Mouse (Mus musculus) 416B (cell line): ENCODE measurements at regions not wholly inside any gene's neighbourhood (a gene's known extent, or its start where the extent isn't known, plus 50 kb on each side); places are given as distances from the start of the nearest gene placed in this dataset.

Source experiments
- DNase-seq: peaks from one replicate; pipeline ENCODE4 v3.0.0; 2011; ENCODE audit warnings: low read depth

DNA sequence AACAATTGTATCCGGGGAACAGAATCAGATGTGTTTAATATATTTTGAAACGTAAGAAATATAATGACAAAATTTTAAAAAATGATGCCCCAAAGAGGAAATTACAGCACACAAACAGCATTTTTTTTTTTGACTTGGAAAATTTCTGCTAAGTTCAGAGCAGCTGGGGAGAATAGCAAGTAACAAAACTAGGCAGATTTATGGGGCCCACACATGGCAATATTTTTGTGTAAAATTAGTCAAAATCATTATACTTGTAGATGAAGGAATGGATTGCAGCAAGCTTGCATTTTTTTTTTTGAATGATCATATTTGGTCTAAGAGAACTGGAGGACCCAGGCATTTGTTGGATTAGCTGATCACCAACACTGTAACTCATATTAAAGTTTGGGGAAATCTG, 189.4 kb downstream of the Map2k6 start:
- DNase-seq: no peak

DNA sequence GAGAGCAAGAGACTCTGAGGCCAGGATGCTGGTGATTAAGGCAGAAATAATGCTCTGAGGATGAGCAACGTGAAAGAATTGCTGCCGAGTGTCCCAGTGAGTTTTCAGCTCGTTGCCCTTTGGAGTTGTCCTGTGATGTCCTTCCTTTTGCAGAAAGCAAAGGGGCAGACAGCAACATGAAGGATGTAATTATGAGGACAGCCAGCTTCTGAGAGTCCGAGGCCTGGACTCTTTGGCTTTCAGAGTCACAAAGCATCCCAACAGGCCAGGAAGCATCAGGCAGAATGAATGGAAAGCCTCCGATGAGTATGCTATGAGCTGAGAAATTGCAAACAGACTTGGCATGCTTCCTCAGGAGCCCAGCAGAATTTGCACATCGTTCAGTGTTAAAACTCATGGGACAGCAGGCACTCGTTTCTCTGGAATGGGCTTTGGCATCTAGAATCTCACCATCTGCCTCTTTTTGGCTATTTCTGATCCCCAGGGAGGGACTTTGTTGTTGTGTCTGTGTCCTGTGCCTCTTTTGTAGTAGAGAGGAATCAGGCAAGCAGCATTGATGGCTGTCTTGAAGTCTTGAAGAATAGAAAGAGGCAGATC, 196.4 kb downstream of the Map2k6 start:
- DNase-seq: no peak

DNA sequence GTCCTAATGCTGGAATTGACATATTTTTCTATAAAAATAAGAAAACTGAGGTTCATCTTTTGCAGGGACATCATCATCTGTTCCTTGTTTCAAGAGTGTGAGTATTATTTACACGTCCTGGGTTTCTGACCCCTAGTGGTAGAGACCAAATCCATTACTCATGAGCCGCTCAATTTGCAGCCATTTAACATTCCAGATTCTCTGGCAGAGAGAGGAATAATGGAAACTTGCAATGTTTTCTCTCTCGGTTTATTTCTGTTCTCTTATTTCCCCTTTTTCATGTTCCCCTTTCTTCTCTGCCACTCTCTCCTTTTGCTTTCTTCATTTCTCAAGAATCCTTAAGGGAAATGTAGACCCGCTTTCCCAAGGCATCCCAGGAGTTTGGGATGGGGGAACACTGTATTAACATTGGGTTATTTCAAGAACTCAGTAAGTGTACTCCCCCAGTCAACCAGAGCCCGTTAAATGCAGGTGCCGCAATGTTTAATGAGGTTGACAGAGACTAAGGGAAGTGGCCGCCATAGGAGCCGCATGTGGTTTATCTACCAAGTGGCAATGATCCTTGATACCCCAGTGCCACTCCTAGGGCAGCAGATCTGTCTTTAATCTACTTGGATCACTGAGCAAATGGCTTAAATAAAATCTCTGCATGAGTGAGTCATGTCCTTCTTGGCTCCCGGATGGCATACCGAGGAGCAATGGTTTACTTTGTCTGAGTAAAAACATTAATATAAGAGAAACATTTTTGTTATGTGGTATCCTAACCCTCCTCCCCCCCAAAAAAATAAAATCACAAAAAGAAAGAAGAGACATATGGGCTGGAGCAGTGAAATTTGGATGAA, 206.3 kb downstream of the Map2k6 start:
- no peak for DNase-seq

DNA sequence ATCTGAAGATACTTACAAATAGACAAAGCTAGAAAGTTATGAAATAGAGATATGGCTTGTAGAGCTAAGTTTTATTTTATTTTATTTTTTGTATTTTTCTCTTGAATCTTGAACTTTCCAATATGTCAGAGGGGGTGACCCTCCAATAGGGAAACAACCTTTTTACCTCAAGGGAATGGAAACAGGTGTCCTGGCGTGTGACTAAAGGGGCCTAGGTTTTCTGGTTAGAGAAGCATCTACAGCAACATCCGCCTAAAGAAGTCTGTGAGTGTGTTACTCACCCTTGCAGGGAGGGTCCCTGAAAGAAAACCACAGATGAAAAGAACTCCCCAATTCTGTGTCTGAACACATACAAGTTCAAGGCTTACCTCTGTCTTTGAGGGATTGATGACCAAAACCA, 210.4 kb downstream of the Map2k6 start:
- DNase-seq: no peak

DNA sequence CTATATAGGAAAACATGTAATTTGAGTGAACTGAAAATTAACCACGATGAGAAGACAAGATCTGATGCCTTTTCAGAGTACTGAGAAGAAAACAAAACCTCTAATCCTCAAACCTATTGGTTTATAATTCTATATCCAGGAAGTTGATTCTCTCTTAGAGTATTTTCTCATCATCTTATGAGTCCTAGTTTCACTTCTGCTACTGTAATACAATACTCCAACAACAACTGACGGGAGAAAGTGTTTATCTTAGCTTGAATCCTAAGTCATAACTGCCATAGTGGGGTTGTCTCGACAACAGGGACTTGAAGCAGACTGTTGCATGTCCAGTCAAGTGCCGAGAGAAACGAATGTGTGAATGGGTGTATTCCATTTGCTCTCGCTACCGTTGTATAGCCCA, 211.9 kb downstream of the Map2k6 start:
- no peak for DNase-seq

DNA sequence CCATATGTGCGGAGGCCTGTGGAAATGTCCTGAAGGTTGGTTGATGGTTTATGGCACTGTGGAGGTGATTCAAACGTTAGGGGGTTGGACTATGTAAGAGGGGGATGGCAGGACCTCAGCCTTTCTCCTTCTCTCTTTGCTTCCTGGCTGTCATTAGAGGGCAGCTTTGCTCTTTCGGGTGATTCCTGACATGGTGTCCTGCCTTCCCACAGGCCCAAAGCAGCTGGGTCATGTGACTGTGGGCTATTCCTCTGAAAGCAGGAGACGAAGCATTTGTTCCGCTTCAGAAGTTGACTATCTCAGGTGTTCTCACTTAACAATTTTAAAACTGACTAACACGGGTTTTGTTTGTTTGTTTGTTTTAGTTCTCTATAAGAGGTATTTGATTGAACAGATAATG, 233.1 kb downstream of the Map2k6 start:
- DNase-seq: no peak

DNA sequence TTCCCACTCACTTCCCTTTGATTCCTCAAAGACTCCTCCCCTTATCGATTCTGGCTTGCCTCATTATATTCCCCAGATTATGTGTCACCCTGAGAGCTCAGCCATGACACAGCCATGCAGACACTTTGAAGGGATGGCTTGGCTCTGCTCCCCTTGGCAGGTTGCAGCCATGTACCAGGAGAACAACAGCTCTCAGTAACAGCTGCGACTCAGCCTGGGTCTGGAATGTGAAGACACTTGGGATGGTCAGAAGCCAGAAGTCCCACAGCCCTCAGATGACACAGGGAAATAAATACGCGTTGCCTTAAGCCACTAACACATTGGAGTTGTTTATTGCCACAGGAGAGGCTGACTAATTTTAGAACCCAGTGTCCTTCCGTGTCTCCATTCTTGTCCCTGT, 234.4 kb downstream of the Map2k6 start:
- DNase-seq: no peak

DNA sequence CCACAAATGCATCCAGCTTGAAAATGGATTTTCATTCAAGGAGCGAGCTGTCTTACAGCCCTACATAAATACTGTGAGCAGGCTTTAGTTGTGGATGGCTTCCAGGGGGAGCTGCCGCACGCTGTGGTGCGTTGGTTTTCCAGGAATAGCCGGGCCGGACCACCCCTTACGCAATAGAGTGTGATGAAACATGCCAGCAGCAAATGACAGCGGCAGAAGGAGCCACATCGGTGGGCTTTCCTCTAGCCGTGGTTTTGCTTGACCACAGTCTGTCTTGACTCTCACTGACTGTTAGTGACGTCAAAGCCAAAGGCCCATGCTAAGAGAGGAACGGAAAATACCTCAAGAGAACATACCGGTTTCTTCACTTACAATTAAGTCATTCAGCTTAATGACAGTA, 243.6 kb downstream of the Map2k6 start:
- peak; percentile 78 for DNase-seq

DNA sequence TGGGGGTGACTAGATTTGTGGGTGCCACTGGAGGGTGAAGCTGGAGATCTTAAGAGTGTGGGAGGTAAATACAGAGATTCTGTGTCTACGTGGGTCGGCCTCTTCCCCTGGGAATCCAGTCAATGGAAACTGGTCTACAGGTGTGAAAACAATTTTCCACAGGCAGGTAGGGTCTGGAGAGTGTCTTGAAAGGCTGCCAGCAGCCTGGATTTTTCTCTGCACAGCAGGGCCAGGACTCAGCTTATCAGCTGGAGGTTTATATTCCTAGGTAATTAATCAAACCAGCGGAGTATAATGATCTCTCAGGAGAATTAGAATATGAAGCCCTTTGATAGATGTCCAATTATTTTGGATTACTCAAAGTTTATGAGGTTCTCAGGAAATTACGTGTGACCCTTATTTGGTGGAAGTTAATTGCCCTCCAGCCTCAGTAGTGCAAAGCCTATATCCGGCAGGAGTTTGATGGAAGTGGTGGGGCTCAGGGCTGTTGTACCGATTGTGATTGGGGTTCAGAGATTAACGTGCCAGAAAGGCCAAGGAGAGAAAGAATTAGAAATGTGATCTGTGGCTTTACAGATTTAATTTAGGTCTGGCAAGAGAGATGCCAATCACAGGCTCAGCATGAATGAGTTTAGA, 250.8 kb downstream of the Map2k6 start:
- DNase-seq: no peak

DNA sequence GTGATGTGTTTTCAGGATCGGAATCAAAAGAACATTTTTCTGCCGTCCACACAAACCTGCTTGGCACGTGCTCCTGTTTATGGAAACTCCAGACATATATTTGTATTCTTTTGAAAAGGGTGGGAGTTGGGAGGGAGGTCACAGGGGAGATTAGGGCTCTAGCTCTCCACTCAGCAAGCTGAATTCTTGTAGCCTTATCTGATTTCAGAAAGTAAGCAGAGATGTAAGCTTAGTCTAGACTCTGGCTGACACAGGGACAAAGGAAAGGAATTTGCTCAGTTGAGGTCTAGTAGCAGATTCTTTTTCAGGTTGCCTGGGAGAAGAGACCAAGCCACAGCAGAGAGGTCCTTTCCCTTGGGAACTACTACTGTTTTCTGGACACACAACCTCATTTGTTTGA, 253.1 kb downstream of the Map2k6 start:
- no peak for DNase-seq

DNA sequence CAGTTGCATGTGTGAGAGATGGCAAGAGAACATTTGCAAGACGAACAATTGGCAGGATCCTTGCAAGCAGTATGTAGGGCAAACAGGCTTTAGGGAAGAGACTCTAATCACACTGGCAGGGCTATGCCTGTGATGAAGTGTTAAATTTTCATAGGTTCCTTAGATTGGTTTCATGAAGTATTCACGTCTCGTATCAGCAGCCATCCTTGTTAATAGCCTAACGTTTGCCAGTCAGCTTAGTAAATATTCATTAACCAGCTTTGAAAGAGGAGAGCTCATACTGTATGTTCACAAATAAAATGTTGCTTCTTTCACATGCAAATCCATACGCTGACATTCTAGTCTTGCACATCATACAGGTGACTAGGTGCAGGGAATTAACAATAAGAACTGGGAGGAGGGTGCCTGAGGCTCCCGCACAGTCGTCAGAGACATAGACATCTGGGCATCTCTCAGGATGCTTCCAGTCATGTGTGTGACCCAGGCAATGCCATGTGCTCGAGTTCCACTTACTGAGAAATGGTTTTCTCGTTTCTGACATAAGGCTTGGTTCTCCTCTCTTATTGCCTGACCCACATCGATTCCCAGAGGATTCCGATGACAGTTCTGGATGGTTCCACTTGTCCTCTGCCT, 257.7 kb downstream of the Map2k6 start:
- DNase-seq: no peak

DNA sequence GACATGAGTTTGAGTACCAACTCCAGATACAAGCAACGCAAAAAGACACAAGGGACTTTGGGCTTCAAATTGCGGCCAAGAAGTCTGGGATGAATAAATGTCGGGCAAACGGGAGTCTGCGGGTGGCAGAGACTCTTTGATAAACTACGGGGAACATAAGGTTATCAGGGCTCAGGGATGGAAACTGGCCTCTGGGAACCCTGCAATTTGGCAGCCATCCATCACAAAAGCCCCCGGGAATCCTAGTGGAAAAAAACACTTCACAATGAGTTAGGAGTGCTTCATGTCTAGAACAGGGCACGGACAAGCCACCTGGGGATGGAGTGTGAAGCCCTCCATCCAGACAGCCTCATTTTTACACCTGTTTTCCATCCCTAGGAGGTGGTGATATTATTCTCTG, 258.9 kb downstream of the Map2k6 start:
- DNase-seq: no peak

DNA sequence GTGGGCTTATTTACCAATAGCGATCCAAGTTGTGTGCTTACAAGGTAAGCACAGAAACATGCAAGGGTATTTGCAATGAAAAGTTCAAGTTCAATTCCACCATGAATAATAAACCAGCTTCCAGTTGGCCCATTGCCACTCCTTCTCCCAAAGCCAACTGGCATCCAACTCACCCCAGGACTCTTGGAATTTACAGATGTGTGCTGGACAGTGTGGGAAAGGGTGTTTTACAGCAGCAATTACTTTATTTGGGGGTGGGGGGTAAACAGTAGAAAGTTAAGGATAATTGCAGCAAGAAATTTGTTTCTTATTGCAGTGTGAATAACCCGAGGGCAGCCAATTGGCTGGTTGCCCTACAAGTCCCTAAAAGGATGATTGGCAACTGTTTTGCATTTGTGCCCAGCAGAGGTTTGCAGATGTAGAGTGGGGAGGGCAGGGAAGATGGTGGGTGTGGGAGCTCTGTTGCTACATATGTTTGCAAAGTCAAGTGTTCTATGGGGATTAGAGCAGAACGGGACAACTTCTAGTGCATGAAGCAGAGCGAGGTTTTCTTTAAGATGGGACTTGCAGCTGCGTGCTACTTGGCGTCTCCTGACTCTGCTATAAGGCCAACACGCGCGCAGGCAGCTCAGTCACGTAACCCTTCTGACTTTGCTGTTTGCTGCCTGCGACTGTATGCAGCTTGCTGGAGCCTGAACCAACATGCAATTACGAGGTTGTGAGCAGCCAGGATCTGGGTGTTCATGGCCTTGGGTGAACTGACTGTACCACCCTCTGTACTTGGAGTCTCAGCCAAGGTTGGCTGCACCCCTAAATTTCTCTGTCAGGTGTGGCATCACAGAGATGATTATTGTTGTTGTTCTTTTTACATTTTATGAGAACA, 271.9 kb downstream of the Map2k6 start:
- DNase-seq: no peak

DNA sequence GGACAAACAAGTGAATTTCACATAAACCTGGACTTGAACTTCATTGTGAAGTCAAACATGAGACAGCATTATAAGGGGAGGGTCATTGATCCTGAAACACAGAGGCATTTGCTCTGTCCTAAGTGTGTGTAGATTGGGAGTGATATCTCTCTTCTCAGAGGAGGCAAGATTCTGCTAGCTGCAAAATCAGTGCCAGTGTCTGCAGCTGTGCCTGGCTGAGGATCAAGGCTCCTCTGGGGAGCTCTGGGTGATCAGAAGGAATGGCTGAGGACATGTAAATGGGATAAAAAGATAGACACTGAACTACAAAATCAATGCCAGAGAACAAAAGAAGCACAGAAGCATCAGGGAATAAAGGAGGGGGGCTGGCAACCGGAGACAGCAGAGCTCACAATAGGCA, 274.0 kb downstream of the Map2k6 start:
- no peak for DNase-seq

DNA sequence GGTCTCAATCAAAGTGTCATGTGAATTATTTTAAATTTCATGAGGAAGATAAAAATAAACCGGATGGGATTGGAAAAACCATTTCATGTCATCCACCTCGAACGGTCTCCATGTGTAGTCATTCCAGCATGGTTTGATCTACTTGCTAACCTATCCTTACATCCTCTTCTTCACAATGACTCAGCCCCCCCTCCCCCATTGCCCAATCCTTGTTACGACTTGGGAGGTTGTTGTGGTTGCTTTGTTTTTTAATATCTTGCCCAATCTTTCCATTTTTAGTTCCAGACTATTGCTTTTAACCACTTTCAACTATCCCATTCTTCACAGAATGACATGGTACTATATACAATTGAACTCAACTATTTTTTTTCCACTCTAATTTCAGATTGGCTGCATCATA, 275.0 kb upstream of the Kcnj16 start:
- peak; percentile 17 for DNase-seq

DNA sequence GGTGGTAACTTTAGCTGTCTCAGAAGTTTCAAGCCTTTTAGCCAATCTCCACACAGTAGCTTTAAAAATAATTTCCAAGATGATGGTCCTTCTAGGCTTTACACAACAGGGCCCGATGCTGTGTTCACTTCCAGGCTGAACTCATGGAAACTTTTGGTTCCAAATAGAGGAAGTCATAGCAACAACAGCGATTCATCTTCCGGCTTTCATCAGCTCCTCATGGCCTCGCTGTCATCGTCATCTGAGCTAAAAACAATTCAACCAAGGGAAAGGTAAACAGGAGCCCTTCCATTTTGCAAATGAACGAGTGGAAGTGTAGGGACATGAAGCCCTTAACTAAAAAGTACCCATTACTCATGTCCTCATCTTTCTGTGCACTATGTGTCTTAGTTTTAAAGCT, 270.8 kb upstream of the Kcnj16 start:
- DNase-seq: peak; percentile 4

DNA sequence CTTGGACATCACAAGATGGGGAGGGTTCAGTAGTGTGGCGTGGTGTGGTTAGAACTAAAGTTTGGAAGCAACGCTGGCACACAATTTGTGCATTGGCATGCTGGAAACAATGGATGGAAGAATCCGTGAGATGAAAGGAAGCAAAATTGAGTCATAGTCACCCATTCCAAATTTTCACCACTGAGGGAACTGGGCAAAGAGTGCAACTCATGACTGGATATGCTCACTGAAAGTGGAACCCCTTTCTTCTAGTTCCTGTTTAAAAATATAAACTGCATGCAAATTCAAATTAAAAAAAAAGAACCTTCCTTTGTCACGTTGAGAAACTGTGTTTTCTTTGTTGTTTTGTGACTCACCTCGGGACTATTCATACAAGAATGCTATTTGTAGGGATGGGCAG, 269.5 kb upstream of the Kcnj16 start:
- DNase-seq: no peak

DNA sequence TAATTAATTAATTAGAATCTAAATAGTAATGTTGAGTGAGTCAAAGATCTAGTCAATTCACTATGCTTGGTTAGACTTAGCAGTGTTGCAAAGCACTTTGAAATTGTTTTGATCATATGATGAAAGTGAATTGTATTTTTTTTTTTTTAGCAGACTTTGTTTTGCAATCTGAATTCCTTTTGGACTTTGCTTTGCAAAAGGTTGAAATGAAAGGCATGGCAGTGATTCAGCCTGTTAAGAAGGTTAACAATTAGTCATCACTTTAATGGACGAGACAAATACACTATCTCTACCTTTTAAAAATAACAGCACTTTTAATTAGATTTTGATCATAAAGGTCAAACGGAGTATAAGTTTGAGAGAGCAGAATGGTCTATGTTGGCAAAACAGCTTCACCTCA, 266.9 kb upstream of the Kcnj16 start:
- DNase-seq: no peak

DNA sequence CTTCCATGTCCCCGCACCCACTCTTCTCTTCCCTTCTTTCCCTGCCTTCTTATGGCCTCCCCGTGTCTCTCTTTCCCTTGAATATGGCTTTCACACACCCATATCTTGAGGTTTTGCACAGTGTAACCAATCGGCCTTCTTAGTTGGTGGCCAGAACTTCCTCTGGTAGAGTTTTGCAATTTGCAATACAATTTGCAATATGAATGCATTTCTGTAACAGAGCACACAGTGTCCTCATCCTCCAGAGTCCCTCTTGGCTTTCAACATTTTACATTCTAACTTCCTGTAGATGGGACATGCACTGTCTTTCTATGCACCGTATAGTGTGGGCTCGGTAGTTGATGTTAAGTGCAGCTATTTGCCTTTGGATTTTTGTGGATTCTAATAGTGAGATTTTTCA, 265.7 kb upstream of the Kcnj16 start:
- DNase-seq: peak; percentile 1

DNA sequence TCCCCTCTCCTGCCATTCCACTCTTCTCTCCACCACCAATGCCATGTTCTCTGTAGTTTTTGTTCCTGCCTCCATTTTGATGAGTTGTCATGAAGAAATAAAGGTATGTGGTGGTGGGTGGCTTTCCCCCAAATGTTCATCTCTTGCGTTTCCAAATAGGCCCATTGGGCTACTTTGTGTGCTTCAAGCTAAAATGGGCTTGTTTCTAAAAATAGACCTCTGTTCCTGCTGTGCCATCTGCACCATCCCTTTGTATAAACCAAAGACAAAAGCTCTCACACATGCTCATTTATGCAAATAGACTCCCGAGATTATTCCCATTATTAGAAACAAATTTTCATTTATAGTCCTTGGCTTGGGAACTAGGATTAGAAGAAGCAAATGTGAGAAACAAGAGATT, 264.3 kb upstream of the Kcnj16 start:
- no peak for DNase-seq

DNA sequence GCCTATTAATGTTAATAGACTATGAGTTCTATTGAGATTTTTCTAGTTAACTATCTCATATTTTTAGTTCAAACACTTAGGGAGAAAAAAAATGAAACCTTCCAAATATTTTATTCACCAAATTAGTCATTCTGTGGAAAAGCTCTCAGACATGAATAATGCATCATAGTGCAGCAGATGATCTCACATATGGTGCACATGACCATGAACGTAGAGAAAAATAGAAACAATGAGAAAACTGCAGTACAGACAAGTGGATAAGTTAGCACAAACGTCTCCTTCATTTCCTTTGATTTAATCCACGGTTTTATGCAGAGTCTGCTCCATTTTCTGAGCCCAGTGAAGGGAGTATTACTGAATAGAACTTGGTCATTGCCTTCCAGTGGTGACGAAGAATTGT, 260.5 kb upstream of the Kcnj16 start:
- DNase-seq: no peak

DNA sequence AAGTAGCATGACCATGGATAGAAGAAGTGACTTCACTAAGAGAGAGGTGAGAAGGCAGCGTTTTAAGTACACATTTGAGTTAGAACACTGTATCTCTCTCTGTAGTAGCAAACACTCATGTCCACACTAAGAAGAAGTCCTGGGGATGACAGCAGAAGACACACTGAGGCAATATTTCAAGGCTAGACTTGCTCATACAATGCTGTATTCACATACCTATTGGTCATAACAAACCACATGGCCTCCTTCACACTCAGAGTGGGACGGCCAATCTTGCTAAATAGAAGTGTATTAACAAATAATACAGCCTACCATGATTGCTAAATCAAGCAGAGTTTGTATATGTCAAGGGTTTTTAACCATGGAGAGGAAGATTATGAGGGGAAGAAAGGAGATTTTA, 252.5 kb upstream of the Kcnj16 start:
- DNase-seq: no peak
